Mouse (Mus musculus): Measurements from ENCODE around the gene Adam15. TPM values are rescaled to one million over a fixed set of nuclear protein-coding genes. Genes with fewer than 3 reads are reported as not detected.

Adam15 gene
- polyA plus RNA-seq, 1 experiment, result not detected

GRCm38 (mm10) chr3:89391663-89392511 lies 42.1 kb upstream of the Adam15 start:
- under 1% methylated on average over 56 of the region's 56 CpGs for WGBS
- TF ChIP-seq POLR2A (IDR thresholded peaks at IDR 0.05; ENCODE audit: insufficient read depth, low read depth, low read length) (no peak), CTCF (IDR thresholded peaks at IDR 0.05; ENCODE audit: insufficient read depth, low read depth, low read length) (no peak)
- Histone ChIP-seq H3K4me1 (ENCODE audit: control insufficient read depth, insufficient read depth, low read length) (peaks cover 56% of the 10 kb centered on the region), H3K4me3 (ENCODE audit: insufficient read depth, low read depth, low read length) (peak overlapping the region; percentile 50), H3K27ac (ENCODE audit: insufficient read depth, low read depth, low read length) (no peak overlapping the region; the same call in 1 of the 2 replicates)

GRCm38 (mm10) chr3:89390699-89391662 lies 41.2 kb upstream of the Adam15 start:
- TF ChIP-seq CTCF (IDR thresholded peaks at IDR 0.05; ENCODE audit: insufficient read depth, low read depth, low read length), result no peak
- no peak for TF ChIP-seq POLR2A (IDR thresholded peaks at IDR 0.05; ENCODE audit: insufficient read depth, low read depth, low read length)
- H3K4me1 ChIP-seq (ENCODE audit: control insufficient read depth, insufficient read depth, low read length), result peaks cover 52% of the 10 kb centered on the region
- H3K4me3 ChIP-seq (ENCODE audit: insufficient read depth, low read depth, low read length), result peak overlapping the region; percentile 50
- 15% methylated on average over 19 of the region's 19 CpGs for WGBS
- H3K27ac ChIP-seq (ENCODE audit: insufficient read depth, low read depth, low read length), result no peak overlapping the region; the same call in 1 of the 2 replicates

- Histone ChIP-seq H3K4me3 (ENCODE audit: insufficient read depth, low read depth, low read length) (no peak overlapping the region), H3K27ac (ENCODE audit: insufficient read depth, low read depth, low read length) (no peak overlapping the region), H3K4me1 (ENCODE audit: control insufficient read depth, insufficient read depth, low read length) (peaks cover 50% of the 10 kb centered on the region)
- WGBS, result 45% methylated on average over 5 of the region's 5 CpGs
- TF ChIP-seq CTCF (IDR thresholded peaks at IDR 0.05; ENCODE audit: insufficient read depth, low read depth, low read length) (no peak), POLR2A (IDR thresholded peaks at IDR 0.05; ENCODE audit: insufficient read depth, low read depth, low read length) (no peak)
Measured at GRCm38 (mm10) chr3:89390111-89390515, 40.3 kb upstream of the Adam15 start.

- WGBS, result 66% methylated on average over 6 of the region's 6 CpGs
- Histone ChIP-seq H3K4me3 (ENCODE audit: insufficient read depth, low read depth, low read length) (no peak overlapping the region), H3K4me1 (ENCODE audit: control insufficient read depth, insufficient read depth, low read length) (peaks cover 41% of the 10 kb centered on the region), H3K27ac (ENCODE audit: insufficient read depth, low read depth, low read length) (no peak overlapping the region)
- TF ChIP-seq CTCF (IDR thresholded peaks at IDR 0.05; ENCODE audit: insufficient read depth, low read depth, low read length) (no peak), POLR2A (IDR thresholded peaks at IDR 0.05; ENCODE audit: insufficient read depth, low read depth, low read length) (no peak)
Measured at GRCm38 (mm10) chr3:89388901-89389740, 39.3 kb upstream of the Adam15 start.

GRCm38 (mm10) chr3:89388134-89388881 lies 38.5 kb upstream of the Adam15 start:
- no peak for TF ChIP-seq POLR2A (IDR thresholded peaks at IDR 0.05; ENCODE audit: insufficient read depth, low read depth, low read length)
- TF ChIP-seq CTCF (IDR thresholded peaks at IDR 0.05; ENCODE audit: insufficient read depth, low read depth, low read length), result no peak
- Histone ChIP-seq H3K4me3 (ENCODE audit: insufficient read depth, low read depth, low read length) (no peak overlapping the region), H3K4me1 (ENCODE audit: control insufficient read depth, insufficient read depth, low read length) (peaks cover 33% of the 10 kb centered on the region), H3K27ac (ENCODE audit: insufficient read depth, low read depth, low read length) (no peak overlapping the region)
- WGBS, result 45% methylated on average over 11 of the region's 11 CpGs

- whole genome bisulfite sequencing, result 71% methylated on average over 11 of the region's 11 CpGs
- H3K4me3 ChIP-seq (ENCODE audit: insufficient read depth, low read depth, low read length), result no peak overlapping the region
- H3K4me1 ChIP-seq (ENCODE audit: control insufficient read depth, insufficient read depth, low read length), result peaks cover 31% of the 10 kb centered on the region
- TF ChIP-seq POLR2A (IDR thresholded peaks at IDR 0.05; ENCODE audit: insufficient read depth, low read depth, low read length) (no peak), CTCF (IDR thresholded peaks at IDR 0.05; ENCODE audit: insufficient read depth, low read depth, low read length) (no peak)
- no peak overlapping the region for H3K27ac ChIP-seq (ENCODE audit: insufficient read depth, low read depth, low read length)
Measured at GRCm38 (mm10) chr3:89387632-89388031, 37.8 kb upstream of the Adam15 start.

- TF ChIP-seq CTCF (IDR thresholded peaks at IDR 0.05; ENCODE audit: insufficient read depth, low read depth, low read length) (no peak), POLR2A (IDR thresholded peaks at IDR 0.05; ENCODE audit: insufficient read depth, low read depth, low read length) (no peak)
- no peak overlapping the region for H3K4me3 ChIP-seq (ENCODE audit: insufficient read depth, low read depth, low read length)
- peaks cover 25% of the 10 kb centered on the region for H3K4me1 ChIP-seq (ENCODE audit: control insufficient read depth, insufficient read depth, low read length)
- H3K27ac ChIP-seq (ENCODE audit: insufficient read depth, low read depth, low read length), result no peak overlapping the region
- WGBS, result 69% methylated on average over 17 of the region's 17 CpGs
Measured at GRCm38 (mm10) chr3:89386438-89387420, 36.9 kb upstream of the Adam15 start.

Data from olfactory bulb, adult 2 months (tissue).